Mouse (Mus musculus) urinary bladder, postnatal 14 days (tissue): Measurements from ENCODE around the gene Sulf2.
A peak's percentile ranks its signal among the peaks of the same experiment; 100 is the strongest.

ENCODE experiments used
- DNase-seq: peaks from one replicate; pipeline ENCODE4 v3.0.0; 2021; ENCODE audit warnings: low spot score

Sulf2 gene

DNA sequence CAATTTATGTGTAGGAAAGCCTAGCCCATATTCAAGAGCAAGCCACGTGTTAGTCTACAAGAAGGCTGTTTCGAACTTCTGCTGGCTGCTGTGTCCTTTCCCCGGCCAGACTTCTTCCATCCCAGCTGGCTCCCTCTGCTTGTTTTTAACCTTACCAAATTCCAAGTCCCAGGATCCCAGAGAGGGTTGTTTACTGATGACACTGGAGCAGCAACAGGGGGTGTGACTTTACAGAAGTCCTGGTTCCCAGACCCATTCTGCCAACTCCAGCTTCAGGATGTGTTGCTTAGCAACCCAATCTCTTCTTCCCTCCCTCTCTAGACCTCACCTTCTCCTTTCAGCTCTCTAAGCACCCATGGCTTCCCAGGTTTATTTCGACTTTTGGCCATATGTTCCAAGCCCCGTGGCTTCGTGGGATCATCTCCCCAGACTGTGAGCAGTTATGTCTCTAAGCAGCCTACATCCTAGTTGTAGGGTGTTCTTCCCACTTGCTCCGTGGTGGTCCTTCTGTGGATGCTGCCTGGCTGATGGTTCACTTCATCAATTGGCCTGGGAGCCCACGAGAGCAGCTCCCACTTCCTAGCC is 20.2 kb upstream of the Sulf2 start:
- DNase-seq, result no peak

DNA sequence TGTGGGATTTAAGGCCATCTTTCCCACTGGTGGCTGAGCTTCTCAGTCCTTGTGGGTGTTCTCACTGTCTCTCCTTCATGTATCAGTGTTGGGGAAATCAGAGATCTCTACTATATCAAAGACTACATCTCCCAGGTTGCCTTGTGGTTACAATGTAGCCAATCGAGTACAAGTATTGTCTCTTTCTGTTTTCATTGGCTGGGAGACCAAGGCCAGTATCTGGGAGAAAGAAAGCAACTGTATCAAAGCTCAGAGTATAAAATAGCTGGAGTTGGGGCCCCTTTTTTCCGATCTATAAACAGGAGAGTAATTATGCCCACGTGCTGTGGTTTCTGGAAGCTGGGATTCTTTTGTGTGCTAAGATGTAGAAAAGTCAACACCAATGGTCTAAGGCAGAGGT is 19.7 kb upstream of the Sulf2 start:
- DNase-seq, result no peak

DNA sequence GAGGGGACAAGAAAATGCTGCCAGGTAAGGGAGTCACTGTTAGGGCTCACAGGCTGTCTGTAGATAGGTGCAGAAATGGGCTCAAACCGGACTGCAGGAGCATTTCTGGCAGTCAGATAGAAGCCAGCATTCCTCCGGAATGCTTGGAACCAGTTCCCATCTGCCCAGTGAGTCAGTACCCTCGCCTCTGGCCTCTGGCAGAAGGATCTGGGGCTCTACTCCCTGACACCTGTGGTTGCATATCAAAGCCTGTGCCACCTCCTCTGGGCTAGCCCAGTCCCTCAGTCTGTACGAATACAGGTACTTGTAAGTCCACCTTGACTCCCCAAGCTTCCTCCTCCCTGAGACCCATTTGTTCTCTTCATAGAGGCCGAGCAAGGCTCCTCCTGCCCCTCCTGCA is 17.7 kb upstream of the Sulf2 start:
- DNase-seq, result no peak

DNA sequence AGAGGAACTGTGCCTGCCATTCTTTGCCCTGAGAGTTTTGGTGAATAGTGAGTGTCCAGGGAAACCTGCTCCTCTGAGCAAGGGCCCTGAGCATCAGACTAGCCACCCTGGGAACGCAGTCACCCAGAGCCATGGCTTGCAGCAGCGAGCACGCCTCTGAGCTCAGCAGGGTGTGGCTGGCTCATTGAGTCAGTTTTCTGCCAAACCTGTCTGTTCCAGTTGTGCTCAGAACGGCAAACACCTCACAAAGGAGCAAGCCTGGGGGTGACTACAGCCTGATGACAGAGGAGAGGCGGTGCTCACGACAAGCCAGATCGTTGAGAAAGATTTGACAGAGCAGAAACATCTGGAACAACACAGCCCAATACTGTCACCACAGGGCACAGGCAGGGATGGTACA is 14.7 kb upstream of the Sulf2 start:
- peak; percentile 70 for DNase-seq

DNA sequence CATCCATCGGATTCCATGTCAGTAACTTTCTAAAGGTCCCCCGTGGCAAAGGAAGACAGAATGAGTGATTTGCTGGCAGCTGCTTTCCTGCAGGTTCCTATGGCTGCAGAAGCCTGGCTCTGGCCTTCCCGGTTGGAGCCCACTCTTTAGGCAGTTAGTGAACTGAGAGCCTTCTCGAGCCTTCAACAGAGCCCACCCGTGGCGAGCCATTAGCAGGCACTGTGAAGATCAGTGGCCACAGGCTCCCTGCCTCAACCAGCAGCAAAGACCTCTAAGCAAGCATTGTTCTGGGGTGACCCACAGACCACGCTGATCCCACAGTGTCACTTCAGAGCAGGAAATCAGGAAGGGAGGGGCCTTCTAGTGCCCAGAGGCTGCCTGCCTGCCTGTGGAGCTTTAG is 13.4 kb upstream of the Sulf2 start:
- DNase-seq, result no peak

DNA sequence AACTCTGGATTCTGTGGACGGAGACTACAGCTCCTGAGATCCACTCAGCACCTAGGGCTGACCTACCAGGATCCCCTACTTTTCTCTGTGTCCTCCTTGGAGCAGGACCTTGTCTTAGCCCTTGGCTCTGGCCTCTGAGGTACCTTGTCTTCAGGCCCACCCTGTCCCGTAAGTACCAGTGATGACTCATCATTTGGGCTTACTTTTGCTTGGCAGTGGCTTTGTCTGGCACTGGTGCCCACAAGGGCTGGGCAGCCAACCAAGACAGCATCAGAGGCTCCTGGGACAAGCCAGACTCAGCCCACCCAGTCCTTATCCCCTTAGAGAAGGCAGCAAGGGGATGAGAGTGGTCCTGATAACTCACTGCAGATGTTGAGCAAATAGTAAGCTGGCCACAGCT is 11.9 kb upstream of the Sulf2 start:
- DNase-seq, result no peak

DNA sequence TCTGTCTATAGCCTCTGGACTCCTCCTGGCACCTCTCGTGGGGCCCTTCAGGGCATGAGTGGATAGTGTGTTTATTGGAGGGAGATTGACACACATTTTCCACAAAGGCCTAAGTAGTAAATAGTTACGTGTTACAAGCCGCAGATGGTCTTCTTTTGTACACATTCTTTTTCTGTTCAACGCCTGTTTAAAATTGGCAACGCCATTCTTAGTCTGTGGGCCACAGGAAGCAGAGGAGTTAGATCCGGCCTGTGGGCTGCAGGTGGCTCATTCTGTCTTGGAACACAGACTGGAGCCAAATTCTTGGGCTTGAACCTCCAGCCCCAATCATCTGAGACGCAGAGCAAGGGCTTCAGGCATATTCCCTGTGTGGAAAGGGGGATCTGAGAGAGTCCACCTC is 9.9 kb upstream of the Sulf2 start:
- no peak for DNase-seq

DNA sequence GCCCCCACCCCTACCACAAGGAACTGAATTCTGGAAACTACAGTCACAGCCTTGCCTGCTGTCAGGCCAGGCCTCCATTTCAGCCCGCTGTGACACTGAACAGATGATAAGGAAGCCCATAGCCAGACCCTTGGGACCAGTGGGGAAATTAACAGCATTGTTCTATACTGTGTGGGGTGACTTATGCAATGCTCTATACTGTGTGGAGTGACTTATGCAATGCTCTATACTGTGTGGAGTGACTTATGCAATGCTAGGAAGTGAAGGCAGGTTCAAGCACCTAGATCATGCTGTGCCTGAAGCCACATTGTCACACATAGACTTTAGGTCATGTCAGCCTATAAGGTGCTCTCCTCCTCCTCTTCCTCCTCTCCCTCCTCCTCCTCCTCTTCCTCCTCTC is 9.1 kb upstream of the Sulf2 start:
- no peak for DNase-seq

DNA sequence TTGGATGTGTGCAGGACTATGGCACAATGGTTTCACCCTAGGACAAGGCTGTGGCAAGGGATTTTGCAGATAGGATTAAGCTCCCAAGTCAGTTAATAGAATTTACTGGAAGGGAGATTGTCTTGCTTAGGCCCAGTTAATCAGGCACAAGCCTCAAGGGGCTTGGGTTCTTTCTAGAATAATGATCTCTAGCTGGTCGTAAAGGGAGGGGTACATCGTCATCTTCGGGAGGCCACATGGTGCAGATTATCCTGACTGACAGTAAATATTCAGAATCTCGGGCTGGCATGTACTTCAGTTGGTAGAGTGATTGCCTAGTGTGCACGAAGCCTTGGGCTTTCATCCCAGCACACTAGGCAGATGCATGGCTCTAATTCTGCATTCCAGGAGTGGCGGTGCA is 8.5 kb upstream of the Sulf2 start:
- no peak for DNase-seq

DNA sequence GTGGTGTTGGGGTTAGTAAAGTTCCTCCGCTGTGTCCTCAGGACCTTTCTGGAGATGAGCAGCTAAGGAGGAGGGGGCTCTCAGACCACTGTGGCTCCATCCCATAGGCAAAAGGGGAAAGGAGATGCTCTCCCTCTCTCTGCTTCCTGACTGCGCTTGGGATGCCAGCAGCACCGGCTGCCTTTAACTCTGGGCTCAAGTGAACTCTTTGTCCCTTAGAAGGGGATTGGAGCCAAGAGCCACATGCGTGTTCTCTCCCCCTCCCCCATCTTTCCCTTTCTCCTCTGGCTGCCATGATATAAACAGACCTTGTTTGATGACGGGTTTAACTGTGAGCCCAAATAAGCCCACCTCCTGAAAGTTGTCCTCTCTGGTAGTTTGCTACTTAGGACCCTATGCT is 7.8 kb upstream of the Sulf2 start:
- DNase-seq, result no peak

DNA sequence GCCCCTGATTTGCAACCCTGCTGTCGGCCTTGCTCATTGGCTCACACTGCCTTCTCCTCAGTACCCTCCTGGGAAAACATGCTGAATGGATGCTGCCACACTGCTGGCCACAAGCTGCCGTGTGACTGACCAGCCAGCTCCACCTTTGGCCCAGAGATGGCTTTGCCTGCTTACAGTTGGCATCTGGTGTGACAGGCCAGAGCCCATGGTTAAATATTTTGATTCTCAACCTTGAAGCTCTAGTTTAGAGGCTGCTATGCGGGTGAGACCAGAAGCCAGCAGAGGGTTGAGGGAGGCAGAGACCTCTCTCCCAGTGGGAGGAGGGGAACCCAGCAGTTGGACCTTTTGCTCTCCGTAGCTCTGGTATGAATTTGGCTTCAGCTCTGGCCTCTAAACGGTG is 6.7 kb upstream of the Sulf2 start:
- no peak for DNase-seq

DNA sequence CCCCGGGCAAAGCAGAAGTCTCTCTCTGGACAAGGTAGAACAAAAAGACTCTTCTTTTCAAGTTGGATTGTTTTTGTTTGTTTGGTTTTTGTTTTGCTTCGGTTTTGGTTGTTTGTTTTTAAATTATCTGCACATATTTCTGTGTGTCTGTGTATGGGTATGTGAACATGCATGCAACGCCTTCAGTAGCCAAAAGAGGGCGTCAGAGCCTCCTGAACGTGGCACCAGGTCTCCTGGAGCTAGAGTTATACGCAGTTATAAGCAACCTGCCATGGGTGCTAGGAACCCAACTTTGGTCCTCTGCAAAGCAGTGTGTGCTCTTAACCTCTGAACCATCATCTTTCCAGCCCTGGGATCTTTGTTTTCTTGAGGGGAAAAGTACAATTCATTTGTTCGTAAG is 3.8 kb upstream of the Sulf2 start:
- no peak for DNase-seq

DNA sequence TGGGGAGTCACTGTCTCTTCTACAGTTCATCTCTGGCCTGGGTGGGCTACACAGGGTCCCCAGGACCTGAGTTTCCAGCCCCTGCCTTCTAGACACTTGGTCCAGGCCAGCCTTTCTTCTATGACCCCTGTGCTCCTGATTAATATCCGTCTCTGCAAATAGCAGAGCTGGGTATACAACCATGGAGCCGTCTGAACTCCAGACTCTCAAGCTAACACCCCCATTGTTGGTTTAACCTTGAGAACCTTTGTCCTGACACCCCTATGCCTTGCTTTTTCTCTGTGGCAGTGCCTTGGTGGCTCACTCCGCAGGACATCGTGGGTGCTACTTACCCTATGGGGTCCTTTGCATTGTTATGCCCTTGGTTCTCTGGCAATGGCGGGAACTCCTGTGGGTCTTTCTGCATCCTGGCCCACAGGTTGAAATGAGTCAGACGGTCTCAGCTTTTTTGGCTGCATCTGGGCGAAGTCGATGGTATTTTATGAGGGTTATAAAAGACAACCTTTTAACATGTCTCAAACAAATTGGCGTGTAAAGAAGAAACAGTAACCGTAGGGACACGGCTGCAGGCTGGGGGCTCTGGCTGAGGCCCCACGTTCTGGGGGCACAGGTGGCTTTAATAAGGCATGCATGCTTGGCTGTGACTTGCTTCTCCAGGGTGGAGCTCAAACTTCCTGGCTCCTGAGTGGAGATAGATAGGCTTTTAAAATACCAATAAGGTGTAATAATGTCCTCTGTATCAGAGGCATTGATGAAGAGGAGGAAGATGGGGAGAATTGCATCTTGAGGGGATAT is 2.5 kb upstream of the Sulf2 start:
- no peak for DNase-seq

DNA sequence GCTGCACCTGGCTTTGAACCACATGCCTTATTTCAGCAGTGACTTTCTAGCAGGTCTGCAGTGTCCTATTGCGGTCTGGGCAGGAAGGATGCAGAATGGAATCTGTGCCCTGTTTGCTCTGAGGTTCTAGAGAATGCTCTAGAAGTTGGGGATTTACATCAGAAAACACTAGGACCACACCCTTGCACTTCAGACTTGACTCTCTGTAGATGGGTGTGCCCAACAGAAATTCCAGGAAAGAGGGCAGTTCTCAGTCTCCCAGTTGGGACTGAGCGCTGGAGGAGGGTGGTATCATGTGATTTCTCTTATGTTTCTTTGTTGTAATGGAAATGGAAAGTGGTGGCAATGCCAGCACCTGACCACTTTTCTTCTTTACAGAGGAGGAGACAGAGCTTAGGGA is 1.7 kb upstream of the Sulf2 start:
- no peak for DNase-seq

DNA sequence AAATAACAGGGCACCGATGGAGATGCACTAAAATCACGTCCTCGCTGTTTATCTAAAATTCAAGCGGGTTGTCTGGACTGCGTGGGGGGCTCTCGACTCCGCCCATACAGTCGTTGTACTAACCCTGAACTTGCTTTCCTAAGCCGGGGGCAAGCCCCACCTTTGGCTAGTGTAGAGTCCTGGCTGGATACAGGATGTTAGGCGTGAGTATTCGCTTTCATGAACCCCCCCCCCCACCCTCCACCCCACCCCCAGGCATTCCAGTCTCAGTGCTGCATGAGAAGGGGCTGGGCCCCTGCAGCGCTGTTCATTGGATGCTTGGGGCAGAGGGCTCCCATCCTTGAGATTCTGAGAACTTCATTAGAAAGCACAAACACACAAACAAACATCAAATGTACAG is 659 bp upstream of the Sulf2 start:
- no peak for DNase-seq

DNA sequence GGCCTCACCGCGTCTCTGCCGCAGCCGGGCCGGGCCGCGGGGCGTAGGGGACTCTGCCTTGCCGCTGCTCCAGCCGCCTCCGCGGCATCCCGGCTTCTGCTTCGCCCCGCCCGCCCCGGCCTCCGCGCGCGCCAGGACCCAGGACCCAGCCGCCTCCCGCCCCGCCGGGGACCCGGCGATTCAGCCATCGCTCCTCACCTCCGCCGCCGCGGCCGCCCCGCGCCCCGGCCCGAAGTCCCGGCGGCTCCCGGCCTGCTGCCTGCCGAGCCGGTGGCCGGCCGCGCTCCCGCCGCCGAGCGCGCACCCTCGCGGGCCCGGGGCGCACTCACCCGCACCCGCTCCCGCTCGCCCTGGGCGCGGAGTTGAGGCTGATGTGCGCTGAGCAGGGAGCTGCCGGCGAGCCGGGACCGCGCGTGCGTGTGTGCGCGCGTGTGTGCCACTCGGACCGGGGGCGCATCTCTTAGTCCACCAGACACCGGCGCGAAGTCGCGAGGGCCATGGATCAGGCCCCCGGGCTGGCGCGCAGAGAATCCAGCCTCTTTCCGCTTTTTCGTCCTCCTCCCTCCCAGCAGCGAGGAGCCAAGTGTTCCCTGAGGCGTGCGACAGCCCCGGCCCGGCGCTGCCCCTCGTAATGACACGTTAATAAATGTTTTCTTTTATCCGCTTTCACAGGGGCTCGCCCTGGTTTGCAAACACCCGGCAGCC is 562 bp downstream of the Sulf2 start:
- DNase-seq, result peak; percentile 40

DNA sequence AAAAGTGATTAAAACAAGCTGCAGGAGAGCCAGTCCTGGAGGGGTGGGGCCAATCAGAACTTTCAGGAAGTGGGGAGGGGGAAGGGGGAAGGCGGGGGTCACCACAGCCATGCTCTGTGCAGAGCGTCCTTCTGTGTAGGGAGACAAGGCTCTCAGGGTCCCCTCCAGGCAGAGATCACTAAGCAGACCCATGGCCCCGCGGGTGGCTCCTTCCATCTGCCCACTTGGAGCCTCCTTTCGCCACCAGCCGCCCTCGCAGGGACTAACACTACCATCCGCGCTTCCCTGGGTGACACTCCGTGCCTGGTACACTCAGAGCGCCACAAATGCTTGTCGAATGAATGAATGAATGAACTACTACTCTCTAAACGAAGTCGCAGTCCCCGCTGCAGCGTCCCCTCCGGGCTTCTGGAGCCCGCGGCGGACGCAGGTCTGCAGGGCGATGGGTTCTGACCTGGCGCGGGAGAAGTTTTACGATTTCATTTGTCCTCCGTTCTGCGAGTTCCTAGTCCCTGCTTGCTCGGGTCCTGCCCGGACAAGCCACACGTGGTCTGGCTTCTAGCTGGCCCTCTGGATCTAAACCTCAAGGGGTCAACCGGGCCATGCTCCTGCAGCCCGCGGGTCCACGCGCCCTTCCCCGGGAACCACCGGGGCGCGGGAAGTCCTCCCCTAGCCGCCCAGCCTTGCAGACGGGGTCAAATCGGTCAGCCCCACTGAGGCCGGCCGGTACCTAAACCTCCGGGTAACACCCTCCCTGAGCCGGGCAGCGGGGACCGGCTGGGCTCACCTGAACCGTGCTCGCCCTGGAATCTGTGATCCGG is 1.4 kb downstream of the Sulf2 start:
- peak; percentile 75 for DNase-seq

DNA sequence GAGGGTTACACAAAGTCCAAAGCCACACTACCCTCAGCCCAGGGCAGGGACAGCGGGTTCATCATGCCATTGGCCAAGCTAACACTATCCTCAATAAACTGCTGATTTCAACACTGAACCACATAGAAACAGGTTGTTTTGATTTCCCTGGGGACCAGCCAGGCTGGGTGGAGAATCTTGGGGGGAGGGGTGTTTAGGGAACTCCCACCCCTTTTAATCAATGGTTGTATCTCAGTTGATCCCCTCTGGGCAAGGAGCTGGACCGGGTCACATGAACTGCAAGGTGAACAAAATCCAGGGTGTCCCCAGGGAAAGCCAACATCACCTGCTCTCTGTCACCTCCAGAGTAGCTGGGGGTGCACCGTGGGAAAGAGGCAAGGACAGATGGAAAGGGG is 2.1 kb downstream of the Sulf2 start:
- DNase-seq, result peak; percentile 22

DNA sequence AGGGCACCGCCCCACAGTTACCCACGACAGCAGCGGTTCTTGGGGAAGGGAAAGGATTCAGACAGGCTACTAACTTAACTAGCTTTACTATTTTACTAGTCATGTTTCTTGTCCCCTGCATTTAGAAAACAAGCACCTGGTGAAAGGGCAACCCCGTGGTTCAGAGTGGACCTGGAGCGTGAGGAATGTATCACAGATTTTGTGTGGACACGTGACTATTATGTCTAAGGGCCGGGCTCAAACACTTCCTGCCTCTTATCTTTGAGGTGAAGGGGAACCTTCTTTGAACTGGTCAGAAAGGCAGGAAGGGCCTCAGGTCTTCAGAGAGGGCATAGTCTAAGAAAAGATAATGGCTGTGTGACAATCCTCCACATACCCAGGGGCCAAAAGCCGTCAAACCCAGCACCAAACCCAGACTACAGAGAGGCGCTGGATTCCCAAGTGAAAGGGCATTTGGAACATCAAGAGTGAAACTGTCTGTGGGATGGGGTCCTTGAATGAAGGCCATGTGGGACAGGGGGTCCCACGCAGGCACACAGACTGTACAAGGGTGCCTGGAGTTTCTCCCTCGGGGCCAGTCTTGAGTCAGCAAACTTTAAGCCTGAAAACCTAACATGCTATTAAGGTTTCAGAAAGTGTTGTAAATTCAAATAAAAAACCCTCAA is 2.6 kb downstream of the Sulf2 start:
- DNase-seq, result peak; percentile 23

DNA sequence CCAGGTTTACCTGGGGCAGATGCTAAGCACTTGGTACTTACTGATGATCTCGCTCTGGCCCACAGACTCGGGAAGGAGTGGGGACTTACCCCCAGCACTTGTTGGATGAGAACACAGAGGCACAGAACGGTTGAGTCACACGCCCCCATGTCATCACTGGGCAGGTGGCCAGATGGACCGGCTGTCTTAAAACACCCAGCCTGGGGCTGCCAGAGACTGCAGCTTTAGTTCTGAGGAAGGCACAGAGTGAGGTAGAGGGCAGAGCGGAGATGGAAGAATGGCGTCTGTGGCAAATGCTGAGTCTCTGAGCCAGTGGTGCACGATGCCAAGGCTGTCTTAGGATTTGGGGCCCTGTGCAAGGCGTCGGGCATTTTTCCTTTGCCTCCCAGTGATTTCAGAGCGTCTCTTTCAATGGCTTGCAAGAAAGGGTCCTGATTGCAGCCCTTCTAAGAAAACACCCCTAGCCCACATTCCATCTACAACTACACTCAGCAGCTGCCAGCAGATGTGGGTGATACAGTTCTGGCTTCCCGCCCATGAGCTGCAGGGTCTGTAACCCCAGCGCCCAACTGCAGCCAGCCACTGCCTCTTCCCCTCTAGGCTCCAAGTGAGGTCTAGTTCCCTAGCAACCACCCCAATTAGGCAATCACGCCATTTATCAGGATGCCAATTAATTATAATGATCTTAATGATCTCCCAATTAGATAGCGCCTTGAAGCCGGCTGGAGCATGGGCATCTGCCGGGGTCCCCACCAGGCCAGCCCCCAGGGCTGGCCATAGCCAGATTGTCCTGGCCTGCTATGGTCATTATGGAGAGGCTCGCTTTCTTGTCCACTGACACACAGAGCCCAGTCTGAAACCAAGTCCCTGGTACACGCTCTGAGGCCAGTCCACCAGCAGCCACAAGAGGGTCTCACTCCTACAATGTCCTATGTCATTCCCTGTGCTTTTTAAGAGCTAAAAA is 3.7 kb downstream of the Sulf2 start:
- DNase-seq, result peak; percentile 88

DNA sequence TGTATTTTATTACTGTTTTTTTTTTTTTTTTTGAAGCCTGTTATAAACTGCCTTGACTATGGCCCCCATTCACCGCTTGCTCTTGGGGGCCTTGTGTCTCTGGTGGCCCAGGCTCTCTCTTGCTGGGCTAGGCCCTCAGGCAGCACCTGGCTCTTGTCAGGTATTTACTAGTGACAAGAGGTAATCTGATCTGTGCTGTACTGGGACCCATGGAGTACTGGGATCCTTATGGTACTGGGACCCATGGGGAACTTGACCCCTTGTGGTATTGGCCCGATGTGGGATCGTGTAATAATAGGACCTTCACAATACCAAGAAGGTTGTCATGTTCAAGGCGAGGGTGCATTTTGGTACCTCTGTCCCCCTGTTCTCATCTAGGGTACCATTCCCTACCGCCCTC is 4.9 kb downstream of the Sulf2 start:
- no peak for DNase-seq
